Mouse (Mus musculus) left cerebral cortex, postnatal 25 days (tissue): Measurements from ENCODE around the gene Ptpn5. TPM values are rescaled to one million over a fixed set of nuclear protein-coding genes. Genes with fewer than 3 reads are reported as not detected.

Experiments used
- DNase-seq, 2 experiments: peaks; one replicate each; pipeline ENCODE4 v3.0.0; 2022; ENCODE audit warnings: low spot score in 2 of 2, mixed read lengths in 1 of 2
- intact Hi-C: fragments of 180-260 bp; cut with DNase I; formaldehyde crosslinking; loops from one replicate; pipeline ENCODE4 v1.15.1; 2025
- microRNA-seq, 2 experiments: library from miRNA; unstranded; fragments of <30 nt; microRNA quantifications; one replicate each; pipeline ENCODE4 v1.2.0; 2022
- total RNA-seq, 2 experiments: library from RNA; stranded (reverse); gene quantifications; 2 replicates each; pipeline ENCODE4 v1.2.3; 2021

Ptpn5 gene
- total RNA-seq, 2 experiments from 2014 or later, result 150 to 173 TPM

GRCm38 (mm10) chr7:47031371-47031770, 102.1 kb downstream of the Ptpn5 start:
- intact Hi-C loops, result no loop called here
- DNase-seq, result no peak

DNA sequence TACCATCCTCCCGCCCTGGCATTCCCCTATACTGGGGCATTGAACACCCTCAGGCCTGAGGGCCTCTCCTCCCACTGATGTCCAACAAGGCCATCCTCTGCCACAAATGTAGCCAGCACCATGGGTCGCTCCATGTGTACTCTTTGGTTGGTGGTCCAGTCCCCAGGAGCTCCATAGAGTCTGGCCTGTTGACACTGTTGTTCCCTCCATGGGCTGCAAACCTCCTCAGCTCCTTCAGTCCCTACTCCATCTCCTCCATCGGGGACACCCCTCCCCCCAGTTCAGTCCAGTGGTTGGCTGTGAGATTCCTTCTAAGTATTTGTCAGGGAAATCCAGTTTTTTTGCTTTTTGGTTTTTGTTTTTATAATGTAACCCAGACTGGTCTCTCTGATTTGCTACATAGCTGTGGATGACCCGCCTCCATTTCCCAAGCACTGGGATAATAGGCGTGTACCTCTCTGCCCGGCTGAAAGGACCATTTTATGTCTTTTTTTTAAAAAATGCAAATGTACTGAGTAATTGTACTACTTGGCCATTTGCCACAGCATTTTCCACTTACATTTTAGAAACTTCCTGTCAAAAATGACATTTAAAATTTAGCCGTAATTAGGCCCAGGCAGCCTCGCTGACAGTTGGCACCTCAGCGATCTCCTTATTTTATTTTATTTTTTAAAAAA, 102.8 kb downstream of the Ptpn5 start:
- no peak for DNase-seq
- intact Hi-C loops, result no loop called here

Small RNA genes within 50 kb of the gene (microRNA-seq; reads per million reads assigned to microRNA genes)
- gene Mir7056, result 5.4 to 6.7 reads per million in 2 experiments

Other genes with a start within 250 kb of the Ptpn5 start
- 10 to 100 TPM; 75.5 to 81.1 TPM for gene Tsg101, start 213.7 kb downstream of the Ptpn5 start, total RNA-seq
- gene Uevld, start 175.2 kb downstream of the Ptpn5 start, total RNA-seq, result 10 to 100 TPM; 10.2 to 13.3 TPM
- gene Gm9999, start 150.1 kb downstream of the Ptpn5 start, total RNA-seq, result not detected
- 10 to 100 TPM; 13.8 to 13.9 TPM for gene Spty2d1, start 125.3 kb downstream of the Ptpn5 start, total RNA-seq
- 10 to 100 TPM; 16.4 to 19.4 TPM for gene Tmem86a, start 83.1 kb downstream of the Ptpn5 start, total RNA-seq
- not detected for gene Mrgpra6, start 71.2 kb upstream of the Ptpn5 start, total RNA-seq
- not detected for gene Mrgpra9, start 119.2 kb upstream of the Ptpn5 start, total RNA-seq
- gene Mrgpra1, start 220.6 kb upstream of the Ptpn5 start, total RNA-seq, result not detected